Mouse (Mus musculus): ENCODE data around the gene Thnsl2.

DNA sequence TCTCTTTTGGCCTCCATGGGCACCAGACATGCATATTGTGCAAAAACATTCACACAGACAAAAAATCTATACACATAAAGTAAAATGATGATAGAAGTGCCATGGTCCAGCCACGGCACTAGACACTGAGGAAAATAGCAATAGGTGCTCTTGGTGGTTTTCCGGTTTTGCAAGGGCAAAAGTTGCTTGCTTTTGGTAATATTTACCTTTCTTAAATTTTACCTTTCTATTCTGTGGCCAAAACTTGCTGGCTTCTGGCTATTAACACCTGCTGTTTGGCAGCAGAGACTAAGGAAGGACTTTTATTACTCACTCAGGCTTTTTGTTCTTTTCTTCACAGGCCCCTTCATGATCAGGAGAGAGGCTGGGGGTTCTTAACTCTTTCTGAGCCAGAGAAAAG is 46.3 kb upstream of the Thnsl2 start:
- no peak for TF ChIP-seq USF1 (IDR thresholded peaks at IDR 0.05; ENCODE audit: low read depth)
- no peak for TF ChIP-seq TCF12 (IDR thresholded peaks at IDR 0.05; ENCODE audit: insufficient read depth, poor library complexity, severe bottlenecking)

Data from myocyte (in vitro differentiated cells).